Mouse (Mus musculus) E14TG2a.4 (cell line): ENCODE measurements at regions not wholly inside any gene's neighbourhood (a gene's known extent, or its start where the extent isn't known, plus 50 kb on each side); places are given as distances from the start of the nearest gene placed in this dataset.

ENCODE experiments used
- H3K27me3 ChIP-seq: 2 replicates; pipeline ENCODE4 v1.6.1; 2014; ENCODE audit warnings: low read length, control low read depth; ENCODE audit not compliant: insufficient read depth
- H3K36me3 ChIP-seq: 2 replicates; pipeline ENCODE4 v1.6.1; 2014; ENCODE audit warnings: low read length, control low read depth; ENCODE audit not compliant: insufficient read depth
- H3K4me1 ChIP-seq: replicated peaks from 2 replicates; pipeline ENCODE4 v1.6.1; 2014; ENCODE audit warnings: low read depth, low read length, control low read depth
- H3K4me3 ChIP-seq: replicated peaks from 2 replicates; pipeline ENCODE4 v1.5.1; 2014; ENCODE audit warnings: mild to moderate bottlenecking, low read length
- H3K9me3 ChIP-seq: 2 replicates; pipeline ENCODE4 v1.6.1; 2014; ENCODE audit warnings: low read length, control low read depth
- CTCF ChIP-seq: conservative IDR thresholded peaks from 2 replicates; pipeline ENCODE4 v1.5.1; 2014; ENCODE audit warnings: low read length
- NANOG ChIP-seq: IDR thresholded peaks from 2 replicates; pipeline ENCODE4 v1.6.1; 2014; ENCODE audit warnings: borderline replicate concordance, low read length, mixed read lengths
- POU5F1 ChIP-seq: IDR thresholded peaks from 2 replicates; pipeline ENCODE4 v1.6.1; 2014; ENCODE audit warnings: low read length, borderline replicate concordance

DNA sequence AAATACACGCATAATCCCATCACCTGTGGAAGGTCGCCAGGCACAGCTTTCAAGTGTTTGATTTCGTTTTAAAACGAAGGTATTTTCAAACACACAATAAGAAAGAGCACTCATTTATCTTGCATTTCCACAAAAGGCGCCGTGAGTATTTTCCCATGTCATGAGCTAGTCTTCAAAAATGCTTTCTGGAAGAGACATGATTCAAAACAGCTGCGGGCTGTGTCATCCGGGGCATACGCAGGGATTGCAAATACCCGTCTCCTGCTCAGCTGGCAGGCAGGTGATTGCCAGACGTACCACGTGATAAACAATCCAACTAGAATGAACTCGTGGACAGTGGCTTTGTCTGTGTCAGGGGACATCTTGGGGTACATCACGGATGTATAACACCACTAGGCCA lies 66.5 kb upstream of the Zbtb40 start:
- H3K27me3 ChIP-seq: peaks cover 37% of the 10 kb centered on the region
- H3K36me3 ChIP-seq: no peaks in the 10 kb centered on the region
- H3K4me1 ChIP-seq: peaks cover 16% of the 10 kb centered on the region
- TF ChIP-seq NANOG: no peak
- H3K4me3 ChIP-seq: no peak overlapping the region
- H3K9me3 ChIP-seq: no peaks in the 10 kb centered on the region; the same call in 1 of the 2 replicates

DNA sequence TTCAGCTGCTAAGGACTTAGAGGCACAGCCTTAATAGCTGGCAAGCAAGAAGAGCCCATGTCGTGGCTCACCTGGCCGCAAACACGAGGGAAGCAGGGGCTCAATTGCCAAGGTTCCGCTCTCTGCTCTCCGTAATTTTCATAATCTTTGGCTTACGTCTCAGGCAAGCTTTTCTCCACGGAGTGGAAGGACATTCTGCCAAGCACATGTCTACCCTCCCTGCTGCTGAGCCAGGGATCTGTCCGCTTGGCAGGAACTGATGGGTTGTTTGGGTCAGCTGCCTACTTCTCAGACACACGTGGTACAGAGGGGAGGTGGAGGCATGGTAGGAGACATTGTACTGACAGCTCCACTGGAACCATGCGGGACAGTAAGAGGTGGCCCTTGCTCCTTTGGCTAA lies 61.7 kb upstream of the Zbtb40 start:
- Histone ChIP-seq H3K36me3 (no peaks in the 10 kb centered on the region), H3K4me3 (no peak overlapping the region), H3K27me3 (peaks cover 9% of the 10 kb centered on the region; the same call in 1 of the 2 replicates), H3K4me1 (peaks cover 12% of the 10 kb centered on the region; the same call in 1 of the 2 replicates), H3K9me3 (no peaks in the 10 kb centered on the region; the same call in 1 of the 2 replicates)
- TF ChIP-seq NANOG (no peak), POU5F1 (no peak), CTCF (no peak)

DNA sequence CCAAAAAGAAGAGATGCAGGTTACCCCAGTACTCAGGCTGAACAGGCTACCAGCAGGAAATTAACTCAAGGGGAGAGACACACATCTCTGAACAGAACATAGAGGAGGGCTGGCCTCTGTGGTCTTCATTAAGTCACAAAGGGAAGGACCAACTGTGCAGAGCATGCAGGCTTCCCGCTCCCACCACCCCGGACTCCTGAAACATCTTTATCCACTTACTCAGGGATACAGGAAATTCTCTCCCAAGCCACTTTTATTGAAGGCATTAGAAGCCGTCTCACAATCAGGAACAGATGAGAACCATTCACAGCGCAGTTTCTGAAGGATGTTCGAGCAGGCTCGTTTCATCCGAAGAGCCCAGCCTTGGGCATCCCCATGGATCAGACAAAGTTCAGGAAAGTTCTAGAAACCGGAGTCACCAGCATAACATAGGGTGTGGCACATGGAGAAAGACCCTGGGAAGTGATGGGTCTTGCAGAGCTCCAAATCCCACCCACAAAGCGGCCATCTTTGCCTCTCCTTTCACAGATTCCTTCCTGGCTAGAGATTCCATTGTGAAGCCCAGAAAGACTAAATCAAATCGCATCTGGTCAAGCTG lies 55.9 kb upstream of the Zbtb40 start:
- Histone ChIP-seq H3K4me1 (peaks cover 20% of the 10 kb centered on the region; the same call in 1 of the 2 replicates), H3K4me3 (no peak overlapping the region), H3K27me3 (no peaks in the 10 kb centered on the region), H3K36me3 (no peaks in the 10 kb centered on the region), H3K9me3 (no peaks in the 10 kb centered on the region)
- no peak for TF ChIP-seq CTCF
- no peak for TF ChIP-seq NANOG
- TF ChIP-seq POU5F1: no peak

GRCm38 (mm10) chr4:137101169-137101568 lies 52.6 kb upstream of the Zbtb40 start:
- H3K36me3 ChIP-seq: no peaks in the 10 kb centered on the region

DNA sequence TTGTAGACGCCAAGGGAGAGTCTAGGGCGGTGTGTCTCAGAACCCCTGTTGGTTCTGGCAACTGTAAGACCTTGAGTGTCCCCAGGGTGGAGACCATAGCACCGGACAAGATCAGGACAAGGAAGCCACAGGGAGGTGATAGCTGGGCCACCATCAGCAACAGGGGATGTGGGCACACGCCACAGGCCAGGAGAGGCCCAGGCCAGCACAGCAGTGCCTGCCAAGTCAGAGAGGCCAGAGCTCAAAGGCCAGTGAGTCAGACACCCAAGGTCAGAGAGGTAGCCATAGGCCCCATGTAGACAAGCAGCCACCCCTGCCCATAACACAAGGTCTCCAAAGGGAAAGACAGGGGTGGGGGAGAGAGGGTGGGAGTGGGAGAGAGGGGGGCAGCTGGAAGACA lies 52.2 kb upstream of the Zbtb40 start:
- Histone ChIP-seq H3K9me3 (0 out of 2 replicates have a peak, but pooled peaks cover 6% of the 10 kb centered on the region), H3K4me1 (peaks cover 20% of the 10 kb centered on the region; the same call in 1 of the 2 replicates), H3K36me3 (no peaks in the 10 kb centered on the region), H3K4me3 (no peak overlapping the region), H3K27me3 (peaks cover 13% of the 10 kb centered on the region; the same call in 1 of the 2 replicates)
- TF ChIP-seq POU5F1 (no peak), CTCF (no peak), NANOG (no peak)

More at GRCm38 (mm10) chr4:137101169-137101568, 52.6 kb upstream of the Zbtb40 start:
- peaks cover 20% of the 10 kb centered on the region; the same call in 1 of the 2 replicates for H3K4me1 ChIP-seq
- peaks cover 13% of the 10 kb centered on the region; the same call in 1 of the 2 replicates for H3K27me3 ChIP-seq
- no peak overlapping the region for H3K4me3 ChIP-seq
- TF ChIP-seq CTCF: no peak
- no peak for TF ChIP-seq POU5F1
- TF ChIP-seq NANOG: no peak
- 0 out of 2 replicates have a peak, but pooled peaks cover 6% of the 10 kb centered on the region for H3K9me3 ChIP-seq
